Mouse (Mus musculus): ENCODE data around the gene Fbxo21.

- TF ChIP-seq GATA1 (IDR thresholded peaks at IDR 0.05; ENCODE audit: low read length), result no peak
- TF ChIP-seq TAL1 (IDR thresholded peaks at IDR 0.05; ENCODE audit: low read length), result no peak
These were observed 21.0 kb downstream of the Fbxo21 start for GRCm38 (mm10) chr5:117997434-117997970.
